Mouse (Mus musculus) fibroblast of lung, adult 2 months (primary cell): Measurements from ENCODE around the gene Hcst.

Source experiments
- DNase-seq: peaks from one replicate; pipeline ENCODE4 v3.0.0-alpha.2; 2011; ENCODE audit warnings: low read depth

The Hcst gene

GRCm38 (mm10) chr7:30419561-30420499 lies at the start of gene Hcst:
TSS of gene Hcst (minus strand) at chr7:30419854.
- no peak for DNase-seq

- DNase-seq: no peak
Observed at GRCm38 (mm10) chr7:30464816-30465300, 45.2 kb upstream of the Hcst start.

GRCm38 (mm10) chr7:30463996-30464395 lies 44.3 kb upstream of the Hcst start:
- no peak for DNase-seq

GRCm38 (mm10) chr7:30463568-30463967 lies 43.9 kb upstream of the Hcst start:
- no peak for DNase-seq

- no peak for DNase-seq
Observed at GRCm38 (mm10) chr7:30459484-30459883, 39.8 kb upstream of the Hcst start.

GRCm38 (mm10) chr7:30457629-30458330 lies 38.1 kb upstream of the Hcst start, which contains the start of the genes Kirrel2 and Nphs1:
TSS of gene Kirrel2 (minus strand) at chr7:30457690.
TSS of gene Nphs1 (plus strand) at chr7:30458315.
- DNase-seq: no peak

- no peak for DNase-seq
Observed at GRCm38 (mm10) chr7:30456911-30457628, 37.4 kb upstream of the Hcst start.

GRCm38 (mm10) chr7:30456487-30456886 lies 36.8 kb upstream of the Hcst start:
- DNase-seq: no peak

- DNase-seq: no peak
Observed at GRCm38 (mm10) chr7:30454259-30454658, 34.6 kb upstream of the Hcst start.

- DNase-seq: no peak
Observed at GRCm38 (mm10) chr7:30453766-30454165, 34.1 kb upstream of the Hcst start.

- no peak for DNase-seq
Observed at GRCm38 (mm10) chr7:30453327-30453726, 33.7 kb upstream of the Hcst start.

- DNase-seq: no peak
Observed at GRCm38 (mm10) chr7:30450241-30450640, 30.6 kb upstream of the Hcst start.

- DNase-seq: no peak
Observed at GRCm38 (mm10) chr7:30444971-30445751, 25.5 kb upstream of the Hcst start, which contains the start of gene Aplp1. TSS of gene Aplp1 (minus strand) at chr7:30445535.

- no peak for DNase-seq
Observed at GRCm38 (mm10) chr7:30444154-30444970, 24.7 kb upstream of the Hcst start.

GRCm38 (mm10) chr7:30443696-30444095 lies 24.0 kb upstream of the Hcst start:
- DNase-seq: no peak

- DNase-seq: no peak
Observed at GRCm38 (mm10) chr7:30440697-30441096, 21.0 kb upstream of the Hcst start.

- DNase-seq: no peak
Observed at GRCm38 (mm10) chr7:30439734-30440133, 20.1 kb upstream of the Hcst start.

GRCm38 (mm10) chr7:30436879-30437278 lies 17.2 kb upstream of the Hcst start:
- no peak for DNase-seq

GRCm38 (mm10) chr7:30435156-30435555 lies 15.5 kb upstream of the Hcst start:
- DNase-seq: no peak

- no peak for DNase-seq
Observed at GRCm38 (mm10) chr7:30434701-30435100, 15.0 kb upstream of the Hcst start.
